Mouse (Mus musculus) lung, embryonic 15.5 days (tissue): ENCODE results near the gene Slc36a1. TPM values are rescaled to one million over a fixed set of nuclear protein-coding genes. Genes with fewer than 3 reads are reported as not detected.

Source experiments
- ATAC-seq: fragments of 200-750 bp; cut with Nextera tagmentation; 2 replicates; pipeline ENCODE4 v1.8.0; 2017; ENCODE audit warnings: moderate number of reproducible peaks, borderline replicate concordance; ENCODE audit not compliant: low FRiP score, low TSS enrichment; ENCODE audit errors: extremely low read depth
- H3K27ac ChIP-seq: fragments of 300-500 bp; sonication (generic); 2 replicates; pipeline ENCODE4 v1.5.1; 2015; ENCODE audit warnings: moderate library complexity, mild to moderate bottlenecking, inconsistent platforms
- H3K27me3 ChIP-seq: fragments of 300-500 bp; sonication (generic); 2 replicates; pipeline ENCODE4 v1.6.1; 2015; ENCODE audit warnings: inconsistent platforms
- H3K36me3 ChIP-seq: fragments of 300-500 bp; sonication (generic); 2 replicates; pipeline ENCODE4 v1.6.1; 2015; ENCODE audit warnings: inconsistent platforms
- H3K4me1 ChIP-seq: fragments of 300-500 bp; sonication (generic); 2 replicates; pipeline ENCODE4 v1.6.1; 2015; ENCODE audit warnings: inconsistent platforms
- H3K4me2 ChIP-seq: fragments of 300-500 bp; sonication (generic); 2 replicates; pipeline ENCODE4 v1.6.1; 2015; ENCODE audit warnings: inconsistent platforms, mild to moderate bottlenecking, moderate library complexity
- H3K4me3 ChIP-seq: fragments of 300-500 bp; sonication (generic); 2 replicates; pipeline ENCODE4 v1.5.1; 2015; ENCODE audit warnings: mild to moderate bottlenecking, inconsistent platforms
- H3K9ac ChIP-seq: fragments of 300-500 bp; sonication (generic); 2 replicates; pipeline ENCODE4 v1.6.1; 2015; ENCODE audit warnings: inconsistent platforms
- H3K9me3 ChIP-seq: fragments of 300-500 bp; sonication (generic); 2 replicates; pipeline ENCODE4 v1.6.1; 2016; ENCODE audit warnings: inconsistent platforms
- WGBS: fragments of 180-500 bp; shearing (Covaris S2); methylation state at CpG from one replicate; pipeline ENCODE4 v1.1.7; 2015; 5-methylcytosine and 5-hydroxymethylcytosine counted together
- polyA plus RNA-seq: library from polyadenylated mRNA; unstranded; fragments of >200 nt; fragmentation: Nextera tagmentation; extraction: Ambion mirVana; gene quantifications from 2 replicates; pipeline ENCODE4 v1.2.1, GENCODE M21; 2015

Gene Slc36a1
- polyA plus RNA-seq, 1 experiment from 2014 or later, result 2.6 TPM

GRCm38 (mm10) chr11:55183124-55183523, 21.0 kb upstream of the Slc36a1 start:
- ATAC-seq, result peak; percentile 71; the same call in 1 of the 2 replicates
- Histone ChIP-seq H3K27me3 (no peaks in the 10 kb centered on the region), H3K4me2 (no peak overlapping the region), H3K4me3 (no peak overlapping the region), H3K9ac (no peak overlapping the region), H3K27ac (peak overlapping the region; percentile 29; the same call in 1 of the 2 replicates), H3K4me1 (0 out of 2 replicates have a peak, but pooled peaks cover 9% of the 10 kb centered on the region), H3K36me3 (no peaks in the 10 kb centered on the region), H3K9me3 (no peaks in the 10 kb centered on the region)
- 34% methylated on average over 7 of the region's 7 CpGs for WGBS

- H3K4me1 ChIP-seq, result 0 out of 2 replicates have a peak, but pooled peaks cover 9% of the 10 kb centered on the region
- H3K9me3 ChIP-seq, result no peaks in the 10 kb centered on the region
- no peaks in the 10 kb centered on the region for H3K36me3 ChIP-seq
- H3K4me2 ChIP-seq, result no peak overlapping the region; the same call in 1 of the 2 replicates
- 77% methylated on average over 5 of the region's 5 CpGs for WGBS
- no peaks in the 10 kb centered on the region for H3K27me3 ChIP-seq
- ATAC-seq, result no peak
- no peak overlapping the region for H3K9ac ChIP-seq
- H3K4me3 ChIP-seq, result no peak overlapping the region
- H3K27ac ChIP-seq, result no peak overlapping the region
These were observed 19.9 kb upstream of the Slc36a1 start for GRCm38 (mm10) chr11:55184246-55184645.

- no peaks in the 10 kb centered on the region for H3K27me3 ChIP-seq
- H3K27ac ChIP-seq, result peak within 1 kb of the TSS; percentile 29; the same call in 1 of the 2 replicates
- no peaks in the 10 kb centered on the region for H3K36me3 ChIP-seq
- 25% methylated on average over 10 of the region's 10 CpGs for WGBS
- H3K9ac ChIP-seq, result no peak within 1 kb of the TSS
- no peak within 1 kb of the TSS; the same call in 1 of the 2 replicates for H3K4me2 ChIP-seq
- no peak within 1 kb of the TSS for H3K4me3 ChIP-seq
- H3K9me3 ChIP-seq, result no peaks in the 10 kb centered on the region
- 0 out of 2 replicates have a peak, but pooled peaks have one; percentile 19 for ATAC-seq
- 0 out of 2 replicates have a peak, but pooled peaks cover 9% of the 10 kb centered on the region for H3K4me1 ChIP-seq
These were observed 19.3 kb upstream of the Slc36a1 start, which contains the start of gene Slc36a2 for GRCm38 (mm10) chr11:55184733-55185291. TSS of gene Slc36a2 (minus strand) at chr11:55185077.

- Histone ChIP-seq H3K36me3 (no peaks in the 10 kb centered on the region), H3K9ac (no peak overlapping the region), H3K4me3 (no peak overlapping the region), H3K4me2 (no peak overlapping the region), H3K27ac (no peak overlapping the region), H3K4me1 (0 out of 2 replicates have a peak, but pooled peaks cover 9% of the 10 kb centered on the region), H3K27me3 (no peaks in the 10 kb centered on the region), H3K9me3 (no peaks in the 10 kb centered on the region)
- ATAC-seq, result no peak
- WGBS, result 76% methylated on average over 4 of the region's 4 CpGs
These were observed 16.9 kb upstream of the Slc36a1 start for GRCm38 (mm10) chr11:55187292-55187691.

GRCm38 (mm10) chr11:55187777-55188176, 16.4 kb upstream of the Slc36a1 start:
- Histone ChIP-seq H3K4me1 (0 out of 2 replicates have a peak, but pooled peaks cover 9% of the 10 kb centered on the region), H3K9ac (no peak overlapping the region), H3K27me3 (no peaks in the 10 kb centered on the region), H3K36me3 (no peaks in the 10 kb centered on the region), H3K27ac (no peak overlapping the region), H3K4me2 (no peak overlapping the region), H3K4me3 (no peak overlapping the region), H3K9me3 (no peaks in the 10 kb centered on the region)
- WGBS, result 78% methylated on average over 6 of the region's 6 CpGs
- ATAC-seq, result no peak

- Histone ChIP-seq H3K9ac (no peak overlapping the region), H3K4me1 (no peaks in the 10 kb centered on the region), H3K4me3 (no peak overlapping the region), H3K4me2 (no peak overlapping the region), H3K27ac (no peak overlapping the region), H3K36me3 (no peaks in the 10 kb centered on the region), H3K27me3 (no peaks in the 10 kb centered on the region), H3K9me3 (no peaks in the 10 kb centered on the region)
- 42% methylated on average over 3 of the region's 3 CpGs for WGBS
- ATAC-seq, result peak; percentile 64; the same call in 1 of the 2 replicates
These were observed 13.9 kb upstream of the Slc36a1 start for GRCm38 (mm10) chr11:55190216-55190615.

- no peak for ATAC-seq
- H3K9ac ChIP-seq, result no peak overlapping the region
- H3K27me3 ChIP-seq, result no peaks in the 10 kb centered on the region
- no peaks in the 10 kb centered on the region for H3K36me3 ChIP-seq
- H3K9me3 ChIP-seq, result no peaks in the 10 kb centered on the region
- H3K27ac ChIP-seq, result no peak overlapping the region
- H3K4me1 ChIP-seq, result no peaks in the 10 kb centered on the region
- WGBS, result 52% methylated on average over 6 of the region's 6 CpGs
- H3K4me2 ChIP-seq, result no peak overlapping the region
- no peak overlapping the region for H3K4me3 ChIP-seq
These were observed 7.1 kb upstream of the Slc36a1 start for GRCm38 (mm10) chr11:55197086-55197485.

- Histone ChIP-seq H3K4me3 (no peak overlapping the region), H3K4me1 (no peaks in the 10 kb centered on the region), H3K9ac (no peak overlapping the region), H3K9me3 (no peaks in the 10 kb centered on the region), H3K4me2 (no peak overlapping the region), H3K36me3 (no peaks in the 10 kb centered on the region), H3K27me3 (no peaks in the 10 kb centered on the region), H3K27ac (no peak overlapping the region)
- WGBS, result 63% methylated on average over 8 of the region's 8 CpGs
- no peak for ATAC-seq
These were observed 6.2 kb upstream of the Slc36a1 start for GRCm38 (mm10) chr11:55197740-55198510.

GRCm38 (mm10) chr11:55204602-55205001, 452 bp downstream of the Slc36a1 start:
- WGBS, result 2% methylated on average over 17 of the region's 17 CpGs
- no peaks in the 10 kb centered on the region for H3K27me3 ChIP-seq
- ATAC-seq, result peak; percentile 50; the same call in 1 of the 2 replicates
- peak overlapping the region; percentile 78 for H3K9ac ChIP-seq
- peak overlapping the region; percentile 98 for H3K4me2 ChIP-seq
- no peaks in the 10 kb centered on the region for H3K36me3 ChIP-seq
- peak overlapping the region; percentile 84 for H3K4me3 ChIP-seq
- H3K4me1 ChIP-seq, result peaks cover 7% of the 10 kb centered on the region
- no peak overlapping the region for H3K27ac ChIP-seq
- H3K9me3 ChIP-seq, result no peaks in the 10 kb centered on the region

GRCm38 (mm10) chr11:55208001-55208690, 4.0 kb downstream of the Slc36a1 start:
- H3K4me2 ChIP-seq, result no peak overlapping the region
- H3K36me3 ChIP-seq, result no peaks in the 10 kb centered on the region
- no peak overlapping the region for H3K9ac ChIP-seq
- peaks cover 14% of the 10 kb centered on the region for H3K4me1 ChIP-seq
- H3K4me3 ChIP-seq, result no peak overlapping the region
- 51% methylated on average over 6 of the region's 6 CpGs for WGBS
- H3K9me3 ChIP-seq, result no peaks in the 10 kb centered on the region
- H3K27me3 ChIP-seq, result no peaks in the 10 kb centered on the region
- no peak overlapping the region for H3K27ac ChIP-seq
- no peak for ATAC-seq

GRCm38 (mm10) chr11:55209032-55209431, 4.9 kb downstream of the Slc36a1 start:
- H3K27me3 ChIP-seq, result no peaks in the 10 kb centered on the region
- H3K4me2 ChIP-seq, result no peak overlapping the region
- no peak overlapping the region for H3K9ac ChIP-seq
- H3K27ac ChIP-seq, result no peak overlapping the region
- no peak overlapping the region for H3K4me3 ChIP-seq
- no peaks in the 10 kb centered on the region for H3K9me3 ChIP-seq
- 57% methylated on average over 2 of the region's 2 CpGs for WGBS
- no peaks in the 10 kb centered on the region for H3K36me3 ChIP-seq
- H3K4me1 ChIP-seq, result peaks cover 15% of the 10 kb centered on the region
- no peak for ATAC-seq
